Mouse (Mus musculus) spleen, adult 2 months (tissue): ENCODE results near the gene Rfxap.

Experiments
- CTCF ChIP-seq: fragments of 200-500 bp; IDR thresholded peaks from 2 replicates; pipeline ENCODE4 v1.5.1; 2011; ENCODE audit warnings: mild to moderate bottlenecking, inconsistent platforms; ENCODE audit not compliant: insufficient read depth, insufficient read length, insufficient replicate concordance; ENCODE audit errors: extremely low read depth
- POLR2A ChIP-seq: fragments of 200-500 bp; IDR thresholded peaks from 2 replicates; pipeline ENCODE4 v1.6.1; 2011; ENCODE audit warnings: low read depth, low read length, inconsistent platforms

- TF ChIP-seq CTCF (no peak), POLR2A (no peak)
Measured at GRCm38 (mm10) chr3:54760321-54761115, 47.1 kb downstream of the Rfxap start.
